Mouse (Mus musculus): Measurements from ENCODE around the gene Esam.
A peak's percentile ranks its signal among the peaks of the same experiment; 100 is the strongest.

The Esam gene

DNA sequence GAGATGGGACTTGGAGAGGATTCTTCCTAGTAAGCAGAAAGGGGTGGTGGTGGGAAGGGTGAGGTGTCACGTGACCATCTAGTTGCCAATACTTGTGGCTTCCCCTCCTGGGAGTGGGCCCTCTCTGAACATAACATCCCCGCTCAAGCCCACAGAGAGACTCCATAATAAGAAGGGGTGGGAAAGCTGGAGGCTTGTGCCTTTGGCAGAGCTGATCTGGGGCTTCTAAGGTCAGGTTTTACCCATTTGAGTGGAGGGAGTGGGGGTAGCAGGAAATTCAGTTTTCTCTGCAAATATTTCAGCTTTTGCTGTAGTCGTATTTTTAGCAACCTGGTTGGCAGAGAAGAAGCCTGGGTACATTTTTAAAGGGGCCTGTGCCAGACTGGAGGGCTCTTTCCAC lies 28.5 kb downstream of the Esam start:
- DNase-seq = no peak

DNA sequence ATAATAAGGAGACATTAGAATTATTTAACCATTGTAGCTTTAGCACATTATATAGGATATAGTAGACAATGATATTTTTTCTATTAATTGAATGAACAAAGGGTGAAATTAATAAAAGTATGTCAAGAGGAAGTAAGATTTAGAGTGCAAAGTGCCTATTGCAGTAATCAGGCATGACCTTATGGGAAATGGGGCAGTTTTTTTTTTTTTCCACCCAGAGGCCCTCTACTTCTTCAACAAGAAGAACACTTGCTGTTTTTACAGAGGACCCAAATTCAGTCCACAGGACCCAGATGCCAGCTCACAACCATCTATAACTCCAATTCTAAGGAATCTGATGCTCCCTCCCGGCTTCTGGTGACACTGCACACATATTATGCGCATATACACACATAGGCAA lies 32.7 kb downstream of the Esam start:
- no peak for DNase-seq

DNA sequence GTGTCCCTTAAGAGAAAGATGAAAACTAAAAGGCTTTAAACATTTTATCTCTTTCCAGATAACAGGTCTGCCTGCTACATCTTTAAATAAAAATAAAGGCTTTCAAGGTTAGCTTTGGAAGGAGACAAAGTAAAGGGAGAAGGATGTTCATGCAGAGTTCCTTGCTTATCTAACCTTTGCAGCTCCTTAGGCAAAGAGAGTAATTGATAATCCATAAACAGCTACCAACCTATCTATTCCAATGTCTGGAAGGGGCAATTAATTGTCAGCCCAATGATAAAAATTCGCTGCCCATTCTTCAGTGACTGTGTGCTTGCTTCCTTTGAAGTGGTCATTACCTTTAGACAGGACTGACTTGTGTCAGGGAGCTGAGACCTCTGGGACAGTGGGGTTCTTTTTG lies 35.9 kb downstream of the Esam start:
- no peak for DNase-seq

DNA sequence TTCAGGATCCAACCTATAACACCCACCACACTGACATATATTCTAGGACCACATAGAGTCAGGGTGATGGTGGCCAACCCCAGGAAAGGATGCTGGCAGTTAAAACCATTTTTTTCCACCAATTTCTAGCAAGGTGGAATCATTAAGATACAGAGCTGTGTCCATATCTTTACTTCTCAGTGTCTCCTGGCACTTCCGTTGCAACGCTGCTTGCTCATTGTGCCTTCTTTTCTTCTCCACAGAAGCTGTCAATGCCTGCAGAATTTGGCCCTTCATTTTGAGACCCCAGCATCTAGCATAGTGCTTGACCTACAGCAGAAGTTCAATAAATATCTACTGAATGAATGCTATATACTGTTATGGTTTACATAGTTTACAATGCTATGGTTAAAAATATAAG lies 39.1 kb downstream of the Esam start:
- no peak for DNase-seq

DNA sequence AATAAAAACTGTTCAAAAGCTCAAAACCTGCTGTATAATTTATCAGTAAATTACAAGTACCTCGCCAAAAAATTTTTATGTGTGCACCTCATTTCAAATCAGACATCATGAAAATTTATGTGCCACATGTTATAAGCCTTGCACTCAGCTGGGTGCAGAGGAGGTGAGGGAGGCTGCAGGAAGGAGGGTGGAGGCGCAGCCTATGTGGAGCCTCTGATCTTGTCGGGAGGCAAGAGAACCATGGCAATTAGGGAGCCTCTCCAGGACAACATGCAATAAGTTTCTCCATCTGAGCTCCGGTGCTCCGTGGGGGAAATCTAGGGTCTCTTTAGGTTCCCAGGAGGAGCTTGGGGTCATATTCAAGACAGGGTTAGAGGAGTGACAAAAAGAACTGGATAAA lies 39.6 kb downstream of the Esam start:
- no peak for DNase-seq

DNA sequence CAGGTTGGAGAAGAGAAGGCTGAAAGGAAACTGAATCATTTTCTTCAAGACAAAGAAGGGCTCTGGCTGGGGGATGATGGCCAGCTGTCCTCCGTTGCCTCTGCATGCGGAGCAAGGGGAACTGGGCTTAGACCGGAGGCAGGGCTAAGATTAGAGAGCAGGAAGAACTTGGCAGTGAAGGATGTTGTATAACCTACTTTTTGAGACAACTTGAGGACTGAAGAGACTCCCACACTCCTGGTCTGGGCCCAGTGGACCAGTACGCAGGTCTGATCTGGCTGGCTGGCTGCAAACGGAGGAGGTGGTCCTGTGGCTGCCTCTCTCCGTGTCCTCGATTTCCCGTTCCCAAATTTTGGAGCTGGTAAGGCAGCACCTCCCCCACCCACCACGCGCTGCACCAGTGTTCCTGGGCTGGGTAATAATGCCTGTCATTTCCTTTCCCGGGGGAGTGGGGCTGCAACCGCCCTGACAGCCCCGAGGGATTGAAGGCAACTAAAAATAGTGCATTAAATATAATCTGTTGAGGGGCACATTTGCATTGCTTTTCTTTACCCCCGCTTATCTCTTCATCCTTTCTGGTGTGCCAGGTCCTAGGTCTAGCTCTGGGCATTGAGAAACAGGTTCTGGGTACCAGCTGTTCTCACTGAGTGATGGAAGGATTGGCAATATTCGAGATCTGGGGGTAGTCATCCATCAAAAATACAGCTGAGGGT lies 40.2 kb downstream of the Esam start:
- DNase-seq = peak; percentile 51

DNA sequence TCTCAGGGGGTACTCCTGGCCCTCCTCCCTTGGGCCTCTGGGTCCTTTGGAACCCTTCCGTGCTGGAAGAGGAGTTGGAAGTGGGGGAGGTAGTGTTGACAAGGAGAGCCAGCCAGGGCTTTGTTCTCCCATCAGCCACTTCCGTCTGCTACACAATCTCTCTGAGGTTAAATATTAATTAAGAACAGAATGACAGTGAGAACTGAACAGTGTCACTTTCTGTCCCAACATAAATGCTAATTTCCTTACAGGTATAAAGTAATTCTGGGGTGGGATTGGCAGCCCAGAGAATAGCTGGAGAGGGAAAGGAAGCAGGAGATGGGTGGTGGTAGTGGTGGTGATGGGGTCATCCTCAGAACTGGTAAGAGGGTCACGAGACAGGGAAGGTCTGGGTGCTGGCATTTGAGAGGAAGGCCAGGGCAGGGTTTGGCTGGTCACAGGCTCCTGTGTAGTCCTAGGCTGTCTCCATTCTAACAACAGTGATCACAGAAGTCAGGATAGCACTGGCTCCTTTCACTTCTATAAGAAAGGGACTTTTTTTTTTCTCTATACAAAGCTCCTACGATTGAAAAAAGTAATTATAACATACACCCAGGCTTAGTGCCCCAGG lies 40.8 kb downstream of the Esam start:
- DNase-seq = peak; percentile 35

DNA sequence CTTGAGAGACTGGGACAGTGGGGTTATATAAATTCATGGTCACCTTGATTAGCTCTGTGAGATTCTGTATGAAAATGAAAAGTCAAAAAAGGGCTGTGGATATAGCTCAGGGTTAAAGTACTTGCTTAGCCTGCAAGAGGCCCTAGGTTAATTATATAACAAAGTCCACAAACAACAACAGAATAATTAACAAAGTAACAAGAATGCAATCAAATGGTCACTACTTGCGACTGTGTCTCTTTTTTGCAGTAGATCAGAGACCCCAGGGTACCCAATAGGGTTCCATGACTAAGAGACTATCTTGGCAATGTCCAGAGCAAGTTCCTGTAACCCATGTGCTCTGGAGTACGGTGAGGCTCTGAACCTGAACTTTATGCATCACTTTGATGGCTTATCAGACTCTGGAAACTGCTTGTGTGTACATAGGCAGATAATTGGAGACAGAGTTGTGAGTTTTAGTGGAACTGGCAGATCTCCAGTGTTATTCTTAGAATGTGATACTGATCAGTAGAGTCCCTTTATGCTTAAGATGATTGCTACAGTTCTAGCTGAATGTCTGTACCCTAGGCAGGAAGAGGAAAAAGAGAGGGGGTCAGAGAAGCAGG lies 41.5 kb downstream of the Esam start:
- no peak for DNase-seq

DNA sequence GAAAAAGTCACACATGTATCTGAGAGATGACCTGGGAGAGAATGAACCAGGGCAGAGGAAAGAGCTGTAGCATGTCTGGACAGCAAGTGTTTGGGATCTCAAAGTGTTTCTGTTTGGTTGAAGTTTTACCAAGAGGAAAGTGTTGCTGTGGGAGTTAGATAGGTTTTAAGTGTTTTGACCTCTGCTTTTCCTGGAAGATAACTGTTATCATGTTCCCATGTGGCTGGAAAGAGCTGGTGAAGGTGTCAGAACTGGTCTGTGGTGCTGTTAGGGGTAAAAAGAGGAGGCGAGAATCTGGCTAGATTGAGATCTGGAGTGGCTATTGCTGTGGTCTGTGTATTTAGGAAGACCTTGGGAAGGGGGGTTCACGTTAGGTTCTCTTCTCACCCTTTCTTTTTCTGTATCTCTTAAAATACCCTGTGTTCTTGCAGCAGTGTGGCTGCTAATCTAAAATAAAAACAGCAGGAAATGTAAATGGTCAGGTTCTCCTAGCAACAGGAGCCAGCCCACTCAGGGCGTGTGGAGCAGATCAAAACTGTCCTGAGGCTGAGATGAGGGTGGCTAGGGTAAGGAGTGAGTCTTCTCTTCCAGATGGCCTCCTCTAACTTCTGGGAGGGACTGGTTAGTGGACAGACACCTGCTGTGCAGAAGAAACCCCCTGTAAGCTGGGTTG lies 44.5 kb downstream of the Esam start:
- DNase-seq = no peak

DNA sequence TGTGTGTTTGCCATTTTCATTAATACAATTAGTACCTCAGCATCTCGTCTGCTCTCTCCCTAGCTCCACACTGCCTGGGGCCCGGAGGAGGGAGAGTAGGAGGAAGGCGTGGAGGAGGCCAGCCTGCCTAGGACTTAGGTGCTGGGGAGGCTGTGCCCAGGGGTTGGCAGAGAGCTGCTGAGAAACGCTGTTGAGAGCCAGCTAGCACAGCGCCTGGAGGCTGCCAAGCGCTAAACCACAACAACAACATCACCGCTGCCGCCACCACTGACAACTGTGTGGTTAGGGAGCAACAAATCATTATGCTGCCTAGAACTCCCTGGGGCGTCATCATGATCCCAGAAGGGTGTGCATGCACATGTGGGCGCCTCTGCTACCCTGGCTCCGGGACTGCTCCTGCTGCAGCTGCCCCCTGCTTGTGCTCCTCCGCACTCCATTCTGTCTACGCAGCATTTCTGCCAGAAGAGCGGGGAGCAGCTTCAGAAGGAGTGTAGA lies 48.6 kb downstream of the Esam start:
- DNase-seq = peak; percentile 15

DNA sequence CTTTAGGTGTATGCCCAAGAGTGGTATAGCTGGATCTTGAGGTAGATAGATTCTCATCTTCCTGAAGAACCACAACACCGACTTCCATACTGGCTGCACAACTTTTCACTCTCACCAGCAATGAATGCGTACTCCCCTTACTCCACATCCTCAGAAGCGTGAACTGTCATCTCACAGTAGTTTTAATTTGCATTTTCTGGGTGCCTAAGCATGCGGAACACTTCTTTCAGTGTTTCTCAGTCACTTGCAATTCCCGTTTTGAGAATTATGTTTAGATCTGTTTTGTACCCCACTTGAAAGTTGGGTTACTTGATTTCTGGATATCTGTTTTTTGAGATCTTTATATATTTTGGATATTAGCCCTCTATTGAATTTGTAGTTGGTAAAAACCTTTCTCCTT lies 55.7 kb downstream of the Esam start:
- DNase-seq = no peak

DNA sequence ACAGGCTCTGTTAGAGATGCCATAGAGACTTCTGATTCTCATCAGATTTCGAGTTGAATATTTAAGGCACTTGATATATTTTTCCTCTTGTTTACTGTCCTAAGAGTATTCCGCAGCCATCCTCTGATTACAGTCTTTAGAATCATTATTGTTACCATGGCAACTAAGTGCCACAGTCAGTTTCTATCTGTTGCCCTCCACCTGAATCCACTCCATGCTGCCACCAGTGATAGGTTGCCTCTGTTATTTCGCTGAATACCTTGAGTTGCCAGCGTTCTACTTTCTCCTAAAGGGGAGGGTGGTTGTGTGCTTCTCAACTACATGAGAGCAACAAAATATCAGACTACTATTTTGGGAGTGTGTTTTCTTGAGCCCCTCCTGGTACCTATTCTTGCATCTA lies 58.8 kb downstream of the Esam start:
- DNase-seq = no peak
